Mouse (Mus musculus) forebrain, postnatal 0 days (tissue): Measurements from ENCODE around the gene Tmem97. TPM values are rescaled to one million over a fixed set of nuclear protein-coding genes. Genes with fewer than 3 reads are reported as not detected.
"Not testable (repeated sequence)": the region's sequence is repeated elsewhere in the genome, so short reads cannot be mapped to it uniquely, and the experiment has no call there.

Experiments
- ATAC-seq: fragments of 200-750 bp; cut with Nextera tagmentation; 2 replicates; pipeline ENCODE4 v1.8.0; 2017; ENCODE audit warnings: mild to moderate bottlenecking, moderate library complexity
- DNase-seq: peaks from one replicate; pipeline ENCODE4 v3.0.0-alpha.2; 2015
- H3K27ac ChIP-seq: fragments of 300-500 bp; sonication (generic); 2 replicates; pipeline ENCODE4 v1.5.1; 2014; ENCODE audit warnings: low read depth, mild to moderate bottlenecking, antibody characterized with exemption, low read length, moderate library complexity, mixed read lengths
- H3K27me3 ChIP-seq: fragments of 300-500 bp; sonication (generic); 2 replicates; pipeline ENCODE4 v1.6.1; 2014; ENCODE audit warnings: mild to moderate bottlenecking, low read length, mixed read lengths; ENCODE audit not compliant: insufficient read depth
- H3K36me3 ChIP-seq: fragments of 300-500 bp; sonication (generic); 2 replicates; pipeline ENCODE4 v1.6.1; 2014; ENCODE audit warnings: mild to moderate bottlenecking, moderate library complexity; ENCODE audit not compliant: insufficient read depth
- H3K4me1 ChIP-seq: fragments of 300-500 bp; sonication (generic); 2 replicates; pipeline ENCODE4 v1.6.1; 2014; ENCODE audit warnings: antibody characterized with exemption; ENCODE audit not compliant: insufficient read depth
- H3K4me2 ChIP-seq: fragments of 300-500 bp; sonication (generic); 2 replicates; pipeline ENCODE4 v1.6.1; 2014; ENCODE audit warnings: low read depth, mild to moderate bottlenecking, moderate library complexity
- H3K4me3 ChIP-seq: fragments of 300-500 bp; sonication (generic); 2 replicates; pipeline ENCODE4 v1.5.1; 2014; ENCODE audit warnings: low read depth, low read length, mixed read lengths
- H3K9ac ChIP-seq: fragments of 300-500 bp; sonication (generic); 2 replicates; pipeline ENCODE4 v1.6.1; 2014; ENCODE audit warnings: mild to moderate bottlenecking
- H3K9me3 ChIP-seq: fragments of 300-500 bp; sonication (generic); 2 replicates; pipeline ENCODE4 v1.6.1; 2016; ENCODE audit warnings: low read length
- CTCF ChIP-seq: sonication (generic); IDR thresholded peaks from 2 replicates; pipeline ENCODE4 v1.5.1; 2016; ENCODE audit warnings: antibody characterized with exemption, control low read depth, low read depth
- WGBS: fragments of 180-500 bp; shearing (Covaris S2); extraction: QIAGEN DNeasy Blood & Tissue Kit; methylation state at CpG from one replicate; pipeline ENCODE4 v1.1.7; 2014; 5-methylcytosine and 5-hydroxymethylcytosine counted together
- polyA plus RNA-seq: library from polyadenylated mRNA; unstranded; fragments of >200 nt; fragmentation: Nextera tagmentation; extraction: Ambion mirVana; gene quantifications from 2 replicates; pipeline ENCODE4 v1.2.1, GENCODE M21; 2015
- total RNA-seq: library from RNA; depleted of rRNA; stranded (reverse); fragments of >200 nt; gene quantifications from 2 replicates; pipeline ENCODE4 v1.2.3, GENCODE M21; 2014

Tmem97 gene
- total and polyA plus RNA-seq, 2 experiments from 2014 or later = 32.7 to 37.1 TPM

DNA sequence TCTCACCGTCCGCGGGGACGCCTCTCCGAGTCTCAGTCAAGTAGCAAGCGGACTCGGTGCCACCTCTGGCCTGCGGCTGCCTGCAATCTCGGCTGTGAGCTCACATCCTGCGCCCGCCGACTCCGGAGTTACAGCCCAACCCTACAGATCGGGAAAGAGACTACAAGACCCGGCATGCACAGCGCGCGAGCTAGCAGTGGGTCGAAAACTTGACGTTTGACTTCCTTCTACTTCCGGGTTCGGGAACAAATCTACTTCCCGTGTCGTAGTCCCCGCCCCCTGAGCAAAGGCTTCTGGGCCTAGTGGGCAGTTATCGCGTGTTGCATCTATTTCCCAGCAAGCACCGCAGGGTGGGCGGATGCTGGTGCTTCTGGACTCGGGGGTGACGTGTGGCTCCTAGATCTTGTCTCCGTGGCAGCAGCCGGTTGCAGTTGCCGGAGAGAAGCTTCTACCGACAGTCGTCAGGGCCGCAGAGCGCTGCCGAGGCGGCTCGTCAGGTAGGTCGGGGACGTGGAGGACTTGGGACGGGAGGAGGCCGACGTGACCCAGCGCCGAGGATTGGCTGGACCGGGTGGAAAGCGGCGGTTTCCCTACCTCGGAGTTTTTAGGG is 14.4 kb downstream of the Tmem97 start, which contains the start of the genes Tnfaip1 and Ift20:
Gene Tnfaip1, minus strand, starts transcription at position 253 of the 610 bp plus-strand sequence.
Gene Ift20, plus strand, starts transcription at position 282 of the 610 bp plus-strand sequence.
- Histone ChIP-seq H3K27ac (peak within 1 kb of the TSS; percentile 87), H3K36me3 (peaks cover 21% of the 10 kb centered on the region), H3K4me2 (peak within 1 kb of the TSS; percentile 77), H3K4me1 (peaks cover 10% of the 10 kb centered on the region), H3K27me3 (no peaks in the 10 kb centered on the region), H3K9me3 (no peaks in the 10 kb centered on the region), H3K9ac (peak within 1 kb of the TSS; percentile 75), H3K4me3 (peak within 1 kb of the TSS; percentile 65)
- under 1% methylated on average over 52 of the region's 52 CpGs for WGBS
- DNase-seq (peak; percentile 98), ATAC-seq (peak; percentile 99)
- TF ChIP-seq CTCF = 0 out of 2 replicates have a peak, but pooled peaks have one; percentile 9

- peaks cover 16% of the 10 kb centered on the region for H3K36me3 ChIP-seq
- H3K4me2 ChIP-seq = peak overlapping the region; percentile 64
- TF ChIP-seq CTCF = no peak
- H3K27me3 ChIP-seq = no peaks in the 10 kb centered on the region
- peak; percentile 41 for DNase-seq
- peak overlapping the region; percentile 65 for H3K4me3 ChIP-seq
- peak overlapping the region; percentile 68 for H3K9ac ChIP-seq
- H3K27ac ChIP-seq = peak overlapping the region; percentile 87
- H3K9me3 ChIP-seq = no peaks in the 10 kb centered on the region
- WGBS = under 1% methylated on average over 23 of the region's 23 CpGs
- H3K4me1 ChIP-seq = peaks cover 10% of the 10 kb centered on the region
- ATAC-seq = peak; percentile 58
Observed at GRCm38 (mm10) chr11:78535376-78536079, 15.0 kb downstream of the Tmem97 start.

GRCm38 (mm10) chr11:78534516-78534915 is 16.1 kb downstream of the Tmem97 start:
- 0 out of 2 replicates have a peak overlapping the region, but pooled peaks have one; percentile 65 for H3K4me3 ChIP-seq
- no peaks in the 10 kb centered on the region for H3K27me3 ChIP-seq
- 0 out of 2 replicates have a peak, but pooled peaks have one; percentile 14 for TF ChIP-seq CTCF
- H3K36me3 ChIP-seq = peaks cover 15% of the 10 kb centered on the region
- WGBS = 87% methylated on average over 4 of the region's 4 CpGs
- no peaks in the 10 kb centered on the region for H3K9me3 ChIP-seq
- H3K9ac ChIP-seq = no peak overlapping the region
- DNase-seq = no peak
- no peak overlapping the region for H3K27ac ChIP-seq
- H3K4me1 ChIP-seq = peaks cover 10% of the 10 kb centered on the region
- peak overlapping the region; percentile 64 for H3K4me2 ChIP-seq
- no peak for ATAC-seq

DNA sequence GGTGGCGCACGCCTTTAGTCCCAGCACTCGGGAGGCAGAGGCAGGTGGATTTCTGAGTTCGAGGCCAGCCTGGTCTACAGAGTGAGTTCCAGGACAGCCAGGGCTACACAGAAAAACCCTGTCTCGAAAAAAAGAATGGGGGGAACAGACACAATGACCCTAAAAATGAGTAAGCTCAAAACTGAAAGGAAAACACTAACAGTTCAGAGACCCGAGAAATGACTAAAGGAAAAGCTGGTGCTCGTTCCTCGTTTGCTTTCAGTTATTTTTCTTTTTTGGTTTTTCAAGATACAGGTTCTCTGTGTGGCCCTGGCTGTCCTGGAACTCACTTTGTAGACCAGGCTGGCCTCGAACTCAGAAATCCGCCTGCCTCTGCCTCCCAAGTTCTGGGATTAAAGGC is 19.1 kb downstream of the Tmem97 start:
- not testable (repeated sequence) for H3K9ac ChIP-seq, H3K9me3 ChIP-seq, H3K4me2 ChIP-seq, H3K27ac ChIP-seq, DNase-seq, H3K4me3 ChIP-seq, ATAC-seq, H3K27me3 ChIP-seq
- 91% methylated on average over 10 of the region's 10 CpGs for WGBS
- H3K36me3 ChIP-seq = peaks cover 35% of the 10 kb centered on the region
- H3K4me1 ChIP-seq = peaks cover 10% of the 10 kb centered on the region

DNA sequence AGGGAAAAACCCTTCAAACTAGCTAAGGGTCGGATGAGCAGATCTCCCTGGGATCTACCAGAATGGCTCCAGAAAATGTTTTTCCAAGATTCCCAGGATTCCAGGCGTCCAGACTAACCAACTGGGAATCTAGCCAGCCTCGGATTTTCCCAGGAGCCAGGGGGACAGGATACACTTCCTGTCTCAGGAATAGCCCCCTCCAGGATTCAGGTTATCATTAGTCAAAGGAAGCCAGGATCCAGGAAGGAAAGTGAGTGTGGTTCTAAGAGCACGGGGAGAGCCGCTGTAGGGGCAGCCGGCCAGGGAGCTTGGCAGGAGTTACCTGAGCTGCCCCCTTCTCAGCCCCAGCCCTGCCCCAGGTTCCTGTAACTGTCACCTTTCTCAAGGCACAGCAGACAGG is 19.5 kb downstream of the Tmem97 start:
- Histone ChIP-seq H3K4me2 (no peak overlapping the region), H3K4me3 (no peak overlapping the region), H3K9ac (no peak overlapping the region), H3K36me3 (peaks cover 40% of the 10 kb centered on the region), H3K27ac (no peak overlapping the region), H3K4me1 (peaks cover 10% of the 10 kb centered on the region), H3K9me3 (no peaks in the 10 kb centered on the region), H3K27me3 (no peaks in the 10 kb centered on the region)
- DNase-seq (no peak), ATAC-seq (no peak)
- no peak for TF ChIP-seq CTCF
- WGBS = 78% methylated on average over 6 of the region's 6 CpGs

- WGBS = 93% methylated on average over 12 of the region's 12 CpGs
- H3K36me3 ChIP-seq = peaks cover 50% of the 10 kb centered on the region
- TF ChIP-seq CTCF = no peak
- DNase-seq (no peak), ATAC-seq (no peak)
- H3K9ac ChIP-seq = no peak overlapping the region
- H3K9me3 ChIP-seq = no peaks in the 10 kb centered on the region
- H3K27me3 ChIP-seq = no peaks in the 10 kb centered on the region
- no peak overlapping the region for H3K4me2 ChIP-seq
- no peak overlapping the region for H3K27ac ChIP-seq
- H3K4me3 ChIP-seq = no peak overlapping the region
- H3K4me1 ChIP-seq = peaks cover 9% of the 10 kb centered on the region
Observed at GRCm38 (mm10) chr11:78530001-78530400, 20.6 kb downstream of the Tmem97 start.

- Histone ChIP-seq H3K9me3 (no peaks in the 10 kb centered on the region), H3K4me2 (no peak overlapping the region), H3K4me1 (no peaks in the 10 kb centered on the region), H3K27me3 (no peaks in the 10 kb centered on the region), H3K36me3 (peaks cover 62% of the 10 kb centered on the region), H3K4me3 (no peak overlapping the region), H3K9ac (no peak overlapping the region), H3K27ac (no peak overlapping the region)
- 85% methylated on average over 9 of the region's 9 CpGs for WGBS
- no peak for TF ChIP-seq CTCF
- no peak for DNase-seq
- ATAC-seq = no peak
Observed at GRCm38 (mm10) chr11:78528714-78529113, 21.9 kb downstream of the Tmem97 start.
